Mouse (Mus musculus) forebrain, embryonic 16.5 days (tissue): ENCODE data around the gene Manf. TPM values are rescaled to one million over a fixed set of nuclear protein-coding genes. Genes with fewer than 3 reads are reported as not detected.

Experiments used
- ATAC-seq: fragments of 200-750 bp; cut with Nextera tagmentation; 2 replicates; pipeline ENCODE4 v1.8.0; 2017; ENCODE audit warnings: mild to moderate bottlenecking, moderate library complexity
- H3K27ac ChIP-seq: fragments of 300-500 bp; sonication (generic); 2 replicates; pipeline ENCODE4 v1.5.1; 2014; ENCODE audit warnings: low read length, control low read depth
- H3K27me3 ChIP-seq: fragments of 300-500 bp; sonication (generic); replicated peaks from 2 replicates; pipeline ENCODE4 v1.6.1; 2014; ENCODE audit warnings: low read length; ENCODE audit not compliant: control insufficient read depth, insufficient read depth
- H3K36me3 ChIP-seq: fragments of 300-500 bp; sonication (generic); 2 replicates; pipeline ENCODE4 v1.6.1; 2014; ENCODE audit not compliant: control insufficient read depth, insufficient read depth
- H3K4me1 ChIP-seq: fragments of 300-500 bp; sonication (generic); replicated peaks from 2 replicates; pipeline ENCODE4 v1.6.1; 2014; ENCODE audit warnings: low read length; ENCODE audit not compliant: control insufficient read depth, insufficient read depth
- H3K4me2 ChIP-seq: fragments of 300-500 bp; sonication (generic); 2 replicates; pipeline ENCODE4 v1.6.1; 2014; ENCODE audit warnings: mild to moderate bottlenecking, low read length, control low read depth
- H3K4me3 ChIP-seq: fragments of 300-500 bp; sonication (generic); replicated peaks from 2 replicates; pipeline ENCODE4 v1.5.1; 2014; ENCODE audit warnings: mild to moderate bottlenecking, low read length, control low read depth
- H3K9ac ChIP-seq: fragments of 300-500 bp; sonication (generic); replicated peaks from 2 replicates; pipeline ENCODE4 v1.6.1; 2014; ENCODE audit warnings: low read depth, low read length, control low read depth
- H3K9me3 ChIP-seq: fragments of 300-500 bp; sonication (generic); 2 replicates; pipeline ENCODE4 v1.6.1; 2016; ENCODE audit warnings: low read length; ENCODE audit not compliant: control insufficient read depth
- WGBS: fragments of 180-500 bp; shearing (Covaris S2); extraction: QIAGEN DNeasy Blood & Tissue Kit; methylation state at CpG from one replicate; pipeline ENCODE4 v1.1.7; 2014; 5-methylcytosine and 5-hydroxymethylcytosine counted together
- polyA plus RNA-seq: library from polyadenylated mRNA; unstranded; fragments of >200 nt; fragmentation: Nextera tagmentation; extraction: Ambion mirVana; gene quantifications from 2 replicates; pipeline ENCODE4 v1.2.1, GENCODE M21; 2015

Manf gene
- polyA plus RNA-seq, 1 experiment from 2014 or later = 201 TPM

GRCm38 (mm10) chr9:106903099-106903790 lies 11.5 kb upstream of the Manf start:
- Histone ChIP-seq H3K4me3 (no peak overlapping the region), H3K9me3 (no peaks in the 10 kb centered on the region), H3K27ac (no peak overlapping the region), H3K4me2 (no peak overlapping the region), H3K4me1 (no peaks in the 10 kb centered on the region), H3K36me3 (peaks cover 6% of the 10 kb centered on the region), H3K27me3 (no peaks in the 10 kb centered on the region), H3K9ac (no peak overlapping the region)
- no peak for ATAC-seq
- 84% methylated on average over 4 of the region's 4 CpGs for WGBS

- H3K27me3 ChIP-seq = no peaks in the 10 kb centered on the region
- H3K4me3 ChIP-seq = no peak overlapping the region
- H3K4me2 ChIP-seq = no peak overlapping the region
- no peak overlapping the region for H3K9ac ChIP-seq
- peaks cover 3% of the 10 kb centered on the region; the same call in 1 of the 2 replicates for H3K36me3 ChIP-seq
- H3K27ac ChIP-seq = no peak overlapping the region
- H3K4me1 ChIP-seq = no peaks in the 10 kb centered on the region
- WGBS = 91% methylated on average over 7 of the region's 7 CpGs
- ATAC-seq = no peak
- no peaks in the 10 kb centered on the region for H3K9me3 ChIP-seq
Measured at GRCm38 (mm10) chr9:106901596-106901995, 9.8 kb upstream of the Manf start.

- no peaks in the 10 kb centered on the region for H3K27me3 ChIP-seq
- H3K4me3 ChIP-seq = no peak overlapping the region
- peaks cover 6% of the 10 kb centered on the region for H3K36me3 ChIP-seq
- H3K4me1 ChIP-seq = no peaks in the 10 kb centered on the region
- 91% methylated on average over 1 of the region's 1 CpGs for WGBS
- H3K27ac ChIP-seq = no peak overlapping the region
- ATAC-seq = no peak
- H3K9me3 ChIP-seq = no peaks in the 10 kb centered on the region
- no peak overlapping the region for H3K9ac ChIP-seq
- H3K4me2 ChIP-seq = no peak overlapping the region
Measured at GRCm38 (mm10) chr9:106898901-106899300, 7.1 kb upstream of the Manf start.

GRCm38 (mm10) chr9:106893327-106893726 lies 1.5 kb upstream of the Manf start:
- Histone ChIP-seq H3K4me2 (peak overlapping the region; percentile 22; the same call in 1 of the 2 replicates), H3K36me3 (peaks cover 17% of the 10 kb centered on the region)
- no peak for ATAC-seq

GRCm38 (mm10) chr9:106892552-106892875 lies 735 bp upstream of the Manf start:
- Histone ChIP-seq H3K4me2 (peak overlapping the region; percentile 87), H3K27ac (peak overlapping the region; percentile 97), H3K27me3 (no peaks in the 10 kb centered on the region), H3K4me3 (peak overlapping the region; percentile 51), H3K4me1 (peaks cover 38% of the 10 kb centered on the region), H3K9ac (peak overlapping the region; percentile 82), H3K9me3 (no peaks in the 10 kb centered on the region), H3K36me3 (peaks cover 17% of the 10 kb centered on the region)
- ATAC-seq = no peak
- 0% methylated on average over 9 of the region's 9 CpGs for WGBS

More at GRCm38 (mm10) chr9:106893327-106893726, 1.5 kb upstream of the Manf start:
- Histone ChIP-seq H3K27ac (no peak overlapping the region), H3K9ac (no peak overlapping the region), H3K27me3 (no peaks in the 10 kb centered on the region), H3K4me3 (no peak overlapping the region), H3K9me3 (no peaks in the 10 kb centered on the region), H3K4me1 (peaks cover 31% of the 10 kb centered on the region)
- WGBS = 58% methylated on average over 3 of the region's 3 CpGs

- Histone ChIP-seq H3K4me3 (peak overlapping the region; percentile 51), H3K4me1 (peaks cover 41% of the 10 kb centered on the region), H3K9ac (peak overlapping the region; percentile 63), H3K9me3 (no peaks in the 10 kb centered on the region), H3K4me2 (peak overlapping the region; percentile 66), H3K36me3 (peaks cover 16% of the 10 kb centered on the region), H3K27ac (peak overlapping the region; percentile 46), H3K27me3 (no peaks in the 10 kb centered on the region)
- ATAC-seq = no peak
- WGBS = under 1% methylated on average over 17 of the region's 17 CpGs
Measured at GRCm38 (mm10) chr9:106891341-106891741, 438 bp downstream of the Manf start.

- Histone ChIP-seq H3K36me3 (peaks cover 15% of the 10 kb centered on the region), H3K27me3 (no peaks in the 10 kb centered on the region), H3K4me1 (peaks cover 44% of the 10 kb centered on the region), H3K9ac (peak overlapping the region; percentile 63), H3K27ac (no peak overlapping the region), H3K4me3 (peak overlapping the region; percentile 51), H3K9me3 (no peaks in the 10 kb centered on the region), H3K4me2 (peak overlapping the region; percentile 66)
- WGBS = 75% methylated on average over 8 of the region's 8 CpGs
- no peak for ATAC-seq
Measured at GRCm38 (mm10) chr9:106890496-106891240, 1.1 kb downstream of the Manf start.

GRCm38 (mm10) chr9:106889321-106889720 lies 2.5 kb downstream of the Manf start:
- Histone ChIP-seq H3K4me3 (no peak overlapping the region), H3K4me2 (no peak overlapping the region), H3K27ac (no peak overlapping the region), H3K36me3 (peaks cover 15% of the 10 kb centered on the region), H3K9me3 (no peaks in the 10 kb centered on the region), H3K9ac (no peak overlapping the region), H3K27me3 (no peaks in the 10 kb centered on the region), H3K4me1 (peaks cover 58% of the 10 kb centered on the region)
- 90% methylated on average over 9 of the region's 9 CpGs for WGBS
- ATAC-seq = no peak

GRCm38 (mm10) chr9:106888346-106888745 lies 3.4 kb downstream of the Manf start:
- no peak for ATAC-seq
- Histone ChIP-seq H3K9me3 (no peaks in the 10 kb centered on the region), H3K36me3 (peaks cover 15% of the 10 kb centered on the region), H3K4me3 (no peak overlapping the region), H3K27ac (no peak overlapping the region), H3K4me2 (no peak overlapping the region), H3K9ac (no peak overlapping the region), H3K27me3 (no peaks in the 10 kb centered on the region), H3K4me1 (peaks cover 65% of the 10 kb centered on the region)
- WGBS = 97% methylated on average over 3 of the region's 3 CpGs
